Mouse (Mus musculus): ENCODE results near the gene Olfr1381. TPM values are rescaled to one million over a fixed set of nuclear protein-coding genes. Genes with fewer than 3 reads are reported as not detected.
"Not testable (repeated sequence)": the region's sequence is repeated elsewhere in the genome, so short reads cannot be mapped to it uniquely, and the experiment has no call there.

Gene Olfr1381
- polyA plus RNA-seq, 1 experiment from 2014 or later = not detected

GRCm38 (mm10) chr11:49580452-49580851 lies 37.2 kb downstream of the Olfr1381 start:
- H3K27ac ChIP-seq (ENCODE audit: low read depth, low read length); H3K9ac ChIP-seq (ENCODE audit: low read length); H3K4me1 ChIP-seq (ENCODE audit: control insufficient read depth, insufficient read depth, low read length); H3K27me3 ChIP-seq (replicated peaks; ENCODE audit: control insufficient read depth, insufficient read depth, low read length); H3K4me3 ChIP-seq (ENCODE audit: low read depth, low read length); H3K36me3 ChIP-seq (ENCODE audit: control insufficient read depth, insufficient read depth, low read length); ATAC-seq; DNase-seq (ENCODE audit: low spot score); H3K9me3 ChIP-seq (replicated peaks; ENCODE audit: control insufficient read depth, low read length); H3K4me2 ChIP-seq (ENCODE audit: low read length): not testable (repeated sequence)
- 88% methylated on average over 8 of the region's 8 CpGs for WGBS

DNA sequence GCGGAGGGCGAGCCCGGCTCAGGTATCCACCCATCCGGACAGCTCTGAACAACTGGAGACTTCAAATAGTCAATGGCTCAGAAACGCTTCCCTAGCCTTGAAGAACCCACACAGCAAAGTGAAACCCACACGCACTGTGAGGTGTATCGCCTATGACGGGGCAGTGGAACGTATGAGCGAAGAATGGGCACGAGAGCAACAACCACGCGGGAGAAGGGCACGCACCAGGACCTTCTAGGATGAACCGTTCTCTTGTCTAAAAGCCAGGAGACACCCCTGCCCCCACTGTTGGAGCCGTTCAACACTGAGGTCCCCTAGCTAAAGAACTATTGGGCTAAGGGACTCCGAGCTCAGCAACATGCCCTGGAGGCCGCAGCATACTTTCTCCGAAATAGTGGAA lies 47.0 kb downstream of the Olfr1381 start:
- no peak for ATAC-seq
- H3K4me1 ChIP-seq (ENCODE audit: control insufficient read depth, insufficient read depth, low read length) = no peaks in the 10 kb centered on the region
- no peaks in the 10 kb centered on the region for H3K9me3 ChIP-seq (replicated peaks; ENCODE audit: control insufficient read depth, low read length)
- no peak for DNase-seq (ENCODE audit: low spot score)
- H3K36me3 ChIP-seq (ENCODE audit: control insufficient read depth, insufficient read depth, low read length) = no peaks in the 10 kb centered on the region
- H3K27ac ChIP-seq (ENCODE audit: low read depth, low read length) = no peak overlapping the region
- no peak overlapping the region for H3K4me2 ChIP-seq (ENCODE audit: low read length)
- WGBS = 92% methylated on average over 19 of the region's 19 CpGs
- no peak overlapping the region for H3K4me3 ChIP-seq (ENCODE audit: low read depth, low read length)
- H3K27me3 ChIP-seq (replicated peaks; ENCODE audit: control insufficient read depth, insufficient read depth, low read length) = no peaks in the 10 kb centered on the region
- H3K9ac ChIP-seq (ENCODE audit: low read length) = no peak overlapping the region

DNA sequence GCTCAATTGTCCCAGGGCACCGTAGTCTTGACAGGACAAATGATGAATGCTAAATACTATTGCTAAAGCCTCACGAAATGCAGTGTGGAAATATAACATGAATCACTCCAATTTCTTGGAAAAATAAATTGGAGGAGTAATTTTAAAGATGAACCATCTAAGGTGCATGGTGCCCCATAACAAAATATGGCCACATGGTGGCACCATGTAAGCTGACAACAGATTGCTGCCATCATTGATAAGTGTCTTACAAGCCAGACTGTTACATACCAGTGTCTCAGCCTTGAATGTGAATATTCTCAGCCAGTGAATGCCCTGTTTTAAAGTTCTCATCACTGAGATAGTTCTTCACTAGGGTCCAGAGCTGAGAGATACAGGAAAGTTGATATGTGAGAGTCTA lies 53.9 kb downstream of the Olfr1381 start:
- not testable (repeated sequence) for H3K27ac ChIP-seq (ENCODE audit: low read depth, low read length); H3K9ac ChIP-seq (ENCODE audit: low read length); H3K4me3 ChIP-seq (ENCODE audit: low read depth, low read length); ATAC-seq; H3K27me3 ChIP-seq (replicated peaks; ENCODE audit: control insufficient read depth, insufficient read depth, low read length); H3K36me3 ChIP-seq (ENCODE audit: control insufficient read depth, insufficient read depth, low read length); H3K4me2 ChIP-seq (ENCODE audit: low read length); H3K9me3 ChIP-seq (replicated peaks; ENCODE audit: control insufficient read depth, low read length); DNase-seq (ENCODE audit: low spot score); H3K4me1 ChIP-seq (ENCODE audit: control insufficient read depth, insufficient read depth, low read length)
- WGBS = 59% methylated on average over 2 of the region's 2 CpGs

Other genes starting within 250 kb of the Olfr1381 start
- gene Olfr10, start 238.7 kb upstream of the Olfr1381 start, polyA plus RNA-seq (2014; fragmentation: Nextera tagmentation; extraction: Ambion mirVana) = not detected in 2 replicates
- not detected in 2 replicates for gene Olfr1391, start 220.7 kb upstream of the Olfr1381 start, polyA plus RNA-seq (2014; fragmentation: Nextera tagmentation; extraction: Ambion mirVana)
- not detected in 2 replicates for gene Olfr1390, start 208.3 kb upstream of the Olfr1381 start, polyA plus RNA-seq (2014; fragmentation: Nextera tagmentation; extraction: Ambion mirVana)
- not detected in 2 replicates for gene Olfr1389, start 120.4 kb upstream of the Olfr1381 start, polyA plus RNA-seq (2014; fragmentation: Nextera tagmentation; extraction: Ambion mirVana)
- not detected in 2 replicates for gene Olfr1388, start 106.8 kb upstream of the Olfr1381 start, polyA plus RNA-seq (2014; fragmentation: Nextera tagmentation; extraction: Ambion mirVana)
- not detected in 2 replicates for gene Olfr1387, start 88.1 kb upstream of the Olfr1381 start, polyA plus RNA-seq (2014; fragmentation: Nextera tagmentation; extraction: Ambion mirVana)
- not detected in 2 replicates for gene Olfr1386, start 78.4 kb upstream of the Olfr1381 start, polyA plus RNA-seq (2014; fragmentation: Nextera tagmentation; extraction: Ambion mirVana)
- gene Olfr1385, start 54.4 kb upstream of the Olfr1381 start, polyA plus RNA-seq (2014; fragmentation: Nextera tagmentation; extraction: Ambion mirVana) = not detected in 2 replicates
- gene Olfr1384, start 36.7 kb upstream of the Olfr1381 start, polyA plus RNA-seq (2014; fragmentation: Nextera tagmentation; extraction: Ambion mirVana) = not detected in 2 replicates
- not detected in 2 replicates for gene Olfr1383, start 23.8 kb upstream of the Olfr1381 start, polyA plus RNA-seq (2014; fragmentation: Nextera tagmentation; extraction: Ambion mirVana)
- not detected in 2 replicates for gene Olfr1382, start 15.2 kb upstream of the Olfr1381 start, polyA plus RNA-seq (2014; fragmentation: Nextera tagmentation; extraction: Ambion mirVana)
- gene Olfr1380, start 13.4 kb downstream of the Olfr1381 start, polyA plus RNA-seq (2014; fragmentation: Nextera tagmentation; extraction: Ambion mirVana) = not detected in 2 replicates
- 1.8 TPM in 2 replicates for gene Flt4, start 65.8 kb downstream of the Olfr1381 start, polyA plus RNA-seq (2014; fragmentation: Nextera tagmentation; extraction: Ambion mirVana)
- gene Scgb3a1, start 120.2 kb downstream of the Olfr1381 start, polyA plus RNA-seq (2014; fragmentation: Nextera tagmentation; extraction: Ambion mirVana) = not detected in 2 replicates
- gene Cnot6, start 169.3 kb downstream of the Olfr1381 start, polyA plus RNA-seq (2014; fragmentation: Nextera tagmentation; extraction: Ambion mirVana) = 56.3 and 58.8 TPM in 2 replicates